Mouse (Mus musculus) inflammation-experienced regulatory T-cells, adult 16 weeks (primary cell): ENCODE measurements around the gene Angptl4. TPM values are rescaled to one million over a fixed set of nuclear protein-coding genes. Genes with fewer than 3 reads are reported as not detected.

Experiments used
- polyA plus RNA-seq: library from polyadenylated mRNA; unstranded; fragments of 100-300 nt; shearing (Covaris generic); gene quantifications from one replicate; pipeline ENCODE4 v1.2.1, GENCODE M21; 2017

Angptl4 gene
- polyA plus RNA-seq: 6.5 TPM

GRCm38 (mm10) chr17:33781124-33781977 is at the start of gene Angptl4:
Gene Angptl4, minus strand, starts transcription at chr17:33781830.

GRCm38 (mm10) chr17:33824084-33824996 is 42.7 kb upstream of the Angptl4 start, which contains the start of the genes Rps28 and Ndufa7:
Gene Rps28, minus strand, starts transcription at chr17:33824562.
Gene Ndufa7, plus strand, starts transcription at chr17:33824572.

GRCm38 (mm10) chr17:33810334-33811141 is 28.9 kb upstream of the Angptl4 start, which contains the start of gene Kank3:
Gene Kank3, plus strand, starts transcription at chr17:33810519.

GRCm38 (mm10) chr17:33760255-33761165 is 21.1 kb downstream of the Angptl4 start, which contains the start of gene Rab11b:
Gene Rab11b, minus strand, starts transcription at chr17:33760530.

Other genes starting within 250 kb of the Angptl4 start
- gene Myo1f, start 226.1 kb downstream of the Angptl4 start, polyA plus RNA-seq: 101 TPM
- 70.8 TPM for gene Zfp414, start 152.7 kb downstream of the Angptl4 start, polyA plus RNA-seq
- 1.4 TPM for gene Pram1, start 143.8 kb downstream of the Angptl4 start, polyA plus RNA-seq
- 424 TPM for gene Hnrnpm, start 95.0 kb downstream of the Angptl4 start, polyA plus RNA-seq
- gene March2, start 63.2 kb downstream of the Angptl4 start, polyA plus RNA-seq: 68.9 TPM
- 317 TPM for gene Rab11b, start 21.3 kb downstream of the Angptl4 start, polyA plus RNA-seq
- 4.7 TPM for gene Kank3, start 28.7 kb upstream of the Angptl4 start, polyA plus RNA-seq
- gene Rps28, start 42.7 kb upstream of the Angptl4 start, polyA plus RNA-seq: 865 TPM
- 364 TPM for gene Ndufa7, start 42.7 kb upstream of the Angptl4 start, polyA plus RNA-seq
- 35.5 TPM for gene Cd320, start 61.3 kb upstream of the Angptl4 start, polyA plus RNA-seq
- not detected for gene Gm7029, start 92.0 kb upstream of the Angptl4 start, polyA plus RNA-seq
- 3.7 TPM for gene Kifc1, start 108.8 kb upstream of the Angptl4 start, polyA plus RNA-seq
- gene Platr17, start 123.3 kb upstream of the Angptl4 start, polyA plus RNA-seq: 3.8 TPM
- gene Daxx, start 127.6 kb upstream of the Angptl4 start, polyA plus RNA-seq: 134 TPM
- gene Tapbp, start 134.1 kb upstream of the Angptl4 start, polyA plus RNA-seq: 751 TPM
- 22.8 TPM for gene Zbtb22, start 134.1 kb upstream of the Angptl4 start, polyA plus RNA-seq
- 165 TPM for gene Rgl2, start 147.7 kb upstream of the Angptl4 start, polyA plus RNA-seq
- gene Pfdn6, start 158.5 kb upstream of the Angptl4 start, polyA plus RNA-seq: 132 TPM
- gene Wdr46, start 158.8 kb upstream of the Angptl4 start, polyA plus RNA-seq: 64.9 TPM
- gene B3galt4, start 169.7 kb upstream of the Angptl4 start, polyA plus RNA-seq: 34.8 TPM
- gene Vps52, start 174.0 kb upstream of the Angptl4 start, polyA plus RNA-seq: 96.8 TPM
- 2,339 TPM for gene Rps18, start 174.2 kb upstream of the Angptl4 start, polyA plus RNA-seq
- 13,592 TPM for gene H2-K1, start 218.5 kb upstream of the Angptl4 start, polyA plus RNA-seq
- 24.7 TPM for gene Ring1, start 242.8 kb upstream of the Angptl4 start, polyA plus RNA-seq
- 47.8 TPM for gene H2-Ke6, start 246.2 kb upstream of the Angptl4 start, polyA plus RNA-seq
- 165 TPM for gene Slc39a7, start 249.9 kb upstream of the Angptl4 start, polyA plus RNA-seq
- gene Rxrb, start 250.0 kb upstream of the Angptl4 start, polyA plus RNA-seq: 25.2 TPM